Mouse (Mus musculus) thymus, adult 18-20 months (tissue): ENCODE results near the gene Mga.
A peak's percentile ranks its signal among the peaks of the same experiment; 100 is the strongest.

ENCODE experiments used
- DNase-seq, 2 experiments: peaks; one replicate each; pipeline ENCODE4 v3.0.0; 2022; ENCODE audit warnings: mixed read lengths in 2 of 2

The Mga gene

DNA sequence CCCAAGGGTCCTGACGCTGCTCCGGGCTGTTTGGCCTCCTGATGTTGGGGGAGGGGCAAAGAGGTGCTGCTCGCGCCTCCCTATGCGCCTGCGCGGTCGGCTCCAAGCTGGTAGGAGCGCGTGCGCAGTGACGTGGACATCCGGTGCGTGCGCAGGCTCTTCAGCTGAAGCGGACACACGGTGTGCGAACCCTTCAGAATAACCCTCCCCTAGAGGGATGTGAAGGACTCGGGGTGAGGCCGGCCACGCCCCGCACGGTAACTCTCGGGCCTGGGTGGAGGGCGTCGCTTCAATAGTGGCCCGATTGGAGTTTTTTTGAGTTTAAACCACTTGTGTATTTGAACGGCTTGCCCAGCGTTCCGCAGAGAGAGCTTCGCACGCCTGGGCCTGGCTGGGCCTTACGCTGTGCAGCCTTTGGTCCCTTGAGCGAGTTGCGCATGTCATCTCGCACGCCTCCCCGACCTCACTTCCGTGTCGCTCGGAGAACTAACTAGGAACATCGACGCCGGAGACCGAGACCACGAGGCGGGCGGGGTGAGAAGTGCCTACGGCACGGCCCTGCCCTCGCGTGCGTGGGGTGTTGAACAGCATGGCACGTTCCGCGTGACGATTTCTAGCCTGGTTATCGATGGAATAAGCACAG lies at the start of gene Mga:
Gene Mga (plus strand): TSS at position 139 of the 643 bp plus-strand sequence.
- peak; percentile 95 to 96 for DNase-seq

GRCm38 (mm10) chr2:119853811-119854210 lies 43.2 kb upstream of the Mga start:
- DNase-seq = no peak

GRCm38 (mm10) chr2:119855310-119855850 lies 41.6 kb upstream of the Mga start:
- no peak for DNase-seq

- no peak for DNase-seq
Observed at GRCm38 (mm10) chr2:119857341-119857740, 39.7 kb upstream of the Mga start.

- no peak for DNase-seq
Observed at GRCm38 (mm10) chr2:119864484-119864883, 32.5 kb upstream of the Mga start.

GRCm38 (mm10) chr2:119872371-119873104 lies 24.5 kb upstream of the Mga start:
- peak; percentile 64 to 66 for DNase-seq

DNA sequence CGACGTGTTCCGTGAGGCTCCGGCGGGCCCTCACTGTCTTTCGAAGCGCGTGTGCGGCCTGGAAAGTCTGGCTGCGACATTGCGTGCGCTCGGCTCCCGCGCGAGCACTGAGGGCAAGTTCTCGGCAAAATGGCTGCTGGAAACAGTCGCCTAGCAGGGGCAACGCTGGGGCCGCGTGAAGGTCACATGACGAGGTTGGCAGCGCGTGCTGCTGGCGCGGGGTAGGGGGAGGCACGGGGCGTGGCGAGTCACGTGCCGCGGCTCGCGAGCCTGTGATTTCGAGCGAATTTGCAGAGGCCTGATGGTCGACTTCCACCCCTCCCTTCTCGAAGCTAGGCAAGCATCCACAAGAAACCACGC lies 23.9 kb upstream of the Mga start:
- DNase-seq = peak; percentile 77 to 79

- DNase-seq = no peak
Observed at GRCm38 (mm10) chr2:119875981-119876380, 21.0 kb upstream of the Mga start.

- no peak for DNase-seq
Observed at GRCm38 (mm10) chr2:119887201-119887600, 9.8 kb upstream of the Mga start.

GRCm38 (mm10) chr2:119896553-119897089 lies 407 bp upstream of the Mga start:
- DNase-seq = no peak

DNA sequence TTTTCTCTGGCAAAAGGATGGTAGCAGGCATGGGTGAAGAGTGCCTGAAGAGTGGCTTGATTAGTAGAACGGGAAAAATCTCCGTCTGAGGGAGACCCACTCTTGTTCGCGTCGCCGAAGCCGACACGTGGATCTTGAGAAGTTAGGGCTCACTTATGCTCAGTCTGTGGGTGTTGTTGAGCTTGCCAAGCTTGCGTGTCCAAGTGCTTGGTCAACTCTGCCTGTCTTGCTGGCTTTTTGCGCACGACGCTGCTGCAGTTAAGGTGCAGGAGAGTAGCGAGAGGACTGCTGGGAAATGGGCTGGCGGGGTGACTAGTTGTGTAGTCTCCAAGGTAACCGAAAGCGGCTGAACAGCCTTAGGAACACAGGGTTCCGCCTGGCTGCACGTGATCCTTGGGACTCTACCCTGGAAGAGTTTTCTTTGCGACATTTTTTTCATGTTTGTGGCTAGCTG lies 1.1 kb downstream of the Mga start:
- DNase-seq = peak; percentile 32 to 39

GRCm38 (mm10) chr2:119916007-119916406 lies 19.0 kb downstream of the Mga start:
- DNase-seq = no peak

DNA sequence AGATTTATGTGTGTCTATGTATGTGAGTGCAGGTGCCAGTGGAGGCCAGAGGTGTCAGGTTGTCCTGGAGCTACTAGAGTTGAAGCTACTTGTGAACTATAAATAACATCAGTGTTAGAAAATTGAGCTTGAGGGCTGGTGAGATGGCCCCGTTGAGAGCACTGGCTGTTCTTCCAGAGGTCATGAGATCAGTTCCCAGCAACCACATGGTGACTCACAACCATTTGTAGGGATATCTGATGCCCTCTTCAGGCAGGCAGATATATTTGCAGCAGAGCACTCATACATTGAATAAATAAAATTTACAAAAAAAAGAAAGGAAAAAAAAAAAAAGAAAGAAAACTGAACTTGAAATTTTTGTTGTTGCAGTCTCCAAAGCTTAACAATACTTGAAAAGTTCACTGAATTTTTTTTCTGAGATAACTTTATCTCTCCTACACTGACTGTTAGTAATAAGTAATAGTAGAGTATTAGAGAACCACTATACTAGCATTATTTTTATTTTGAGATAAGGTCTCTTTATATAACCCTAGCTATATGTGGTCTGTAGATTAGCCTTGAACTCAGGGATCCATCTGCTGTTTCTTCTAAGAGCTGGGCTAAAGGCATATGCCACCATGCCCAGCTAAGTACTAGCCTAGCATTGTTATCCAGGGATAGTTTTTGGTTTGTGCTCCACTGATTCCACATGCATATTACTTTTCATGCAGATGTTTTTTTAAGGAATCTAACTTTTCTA lies 20.8 kb downstream of the Mga start:
- no peak for DNase-seq

DNA sequence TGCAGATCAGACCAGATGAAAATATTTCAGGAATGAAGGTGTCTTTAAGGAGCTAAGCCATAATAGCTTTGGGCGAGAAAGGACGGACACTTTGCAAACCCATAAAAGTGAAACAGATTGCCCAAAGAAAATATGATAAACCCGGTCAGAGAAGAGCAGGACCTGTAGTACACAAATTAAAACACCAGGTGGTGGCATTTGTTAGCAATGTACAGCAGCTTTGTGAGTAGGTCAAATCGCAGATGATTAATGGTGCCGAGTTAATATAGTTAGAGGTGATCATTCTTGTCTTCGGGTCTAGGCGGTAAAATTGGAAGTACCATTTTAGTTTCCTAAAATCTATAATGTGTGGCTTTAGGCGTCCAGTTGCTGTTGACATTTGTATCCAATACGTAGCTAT lies 73.5 kb downstream of the Mga start:
- DNase-seq = no peak

- no peak for DNase-seq
Observed at GRCm38 (mm10) chr2:119971316-119971715, 74.3 kb downstream of the Mga start.

DNA sequence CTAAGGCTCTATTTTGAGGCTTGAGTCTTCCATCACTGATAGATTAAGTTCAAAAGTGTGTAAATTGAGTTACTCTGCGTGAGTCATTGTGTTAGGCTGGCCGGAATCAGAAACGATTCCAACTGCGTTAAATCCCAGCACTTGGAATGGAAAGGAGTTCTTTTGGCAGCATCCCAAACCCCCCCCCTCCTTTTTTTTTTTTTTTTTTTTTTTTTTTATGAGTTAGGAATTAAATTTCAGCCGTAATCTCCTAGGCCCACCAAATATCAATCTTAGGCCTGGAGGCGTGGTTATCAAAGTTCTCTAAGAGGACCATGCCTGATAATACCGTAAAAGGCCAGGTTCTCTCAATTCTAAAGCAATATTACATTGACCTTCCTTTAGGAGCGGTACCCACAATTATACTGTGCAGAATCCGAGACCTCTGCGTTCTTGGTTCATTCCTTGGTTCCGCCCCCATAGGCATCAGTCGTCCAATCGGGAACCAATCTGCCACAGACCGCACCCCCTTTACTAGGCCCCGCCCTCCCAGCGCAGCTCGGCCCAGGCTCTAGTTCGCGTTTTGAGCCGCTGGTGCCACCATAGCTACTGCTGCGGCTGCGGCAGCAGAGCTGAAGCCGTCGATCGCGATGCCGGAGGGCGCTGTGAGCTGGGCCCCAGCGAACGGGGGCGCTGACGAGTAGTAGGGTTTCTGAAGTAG lies 75.0 kb downstream of the Mga start:
- peak; percentile 91 to 93 for DNase-seq

GRCm38 (mm10) chr2:119972537-119972879 lies 75.5 kb downstream of the Mga start, which contains the start of gene Mapkbp1:
Gene Mapkbp1, plus strand, starts transcription at chr2:119972699.
- DNase-seq = peak in 1 of 2 experiments; percentile 9

- no peak for DNase-seq
Observed at GRCm38 (mm10) chr2:119980343-119980986, 83.4 kb downstream of the Mga start.

DNA sequence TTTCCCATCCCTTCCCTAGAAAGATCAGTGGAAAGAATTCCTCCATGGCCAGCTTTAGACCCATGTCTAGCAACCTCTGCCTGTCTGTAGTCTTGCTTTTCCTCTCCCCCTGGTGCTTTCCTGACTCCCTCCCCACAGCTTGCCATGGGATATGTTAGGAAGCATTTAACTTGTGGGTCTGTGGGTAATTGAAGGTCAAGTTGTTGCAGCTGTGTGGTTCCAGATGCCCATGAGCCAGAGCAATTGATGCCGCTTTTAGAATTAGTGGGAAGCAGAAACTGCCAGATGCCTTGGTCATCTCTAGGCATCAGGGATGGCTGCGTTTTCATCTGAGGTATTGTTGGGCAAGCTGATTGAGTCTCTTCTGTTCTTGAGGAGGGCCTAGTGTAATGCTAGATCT lies 84.6 kb downstream of the Mga start:
- DNase-seq = no peak

GRCm38 (mm10) chr2:119985871-119986270 lies 88.8 kb downstream of the Mga start:
- no peak for DNase-seq

GRCm38 (mm10) chr2:119986369-119986768 lies 89.3 kb downstream of the Mga start:
- no peak for DNase-seq

- no peak for DNase-seq
Observed at GRCm38 (mm10) chr2:119987441-119987840, 90.4 kb downstream of the Mga start.
